8 mouse cellular contexts compared by ENCODE assay signal in the genomic region with DNA sequence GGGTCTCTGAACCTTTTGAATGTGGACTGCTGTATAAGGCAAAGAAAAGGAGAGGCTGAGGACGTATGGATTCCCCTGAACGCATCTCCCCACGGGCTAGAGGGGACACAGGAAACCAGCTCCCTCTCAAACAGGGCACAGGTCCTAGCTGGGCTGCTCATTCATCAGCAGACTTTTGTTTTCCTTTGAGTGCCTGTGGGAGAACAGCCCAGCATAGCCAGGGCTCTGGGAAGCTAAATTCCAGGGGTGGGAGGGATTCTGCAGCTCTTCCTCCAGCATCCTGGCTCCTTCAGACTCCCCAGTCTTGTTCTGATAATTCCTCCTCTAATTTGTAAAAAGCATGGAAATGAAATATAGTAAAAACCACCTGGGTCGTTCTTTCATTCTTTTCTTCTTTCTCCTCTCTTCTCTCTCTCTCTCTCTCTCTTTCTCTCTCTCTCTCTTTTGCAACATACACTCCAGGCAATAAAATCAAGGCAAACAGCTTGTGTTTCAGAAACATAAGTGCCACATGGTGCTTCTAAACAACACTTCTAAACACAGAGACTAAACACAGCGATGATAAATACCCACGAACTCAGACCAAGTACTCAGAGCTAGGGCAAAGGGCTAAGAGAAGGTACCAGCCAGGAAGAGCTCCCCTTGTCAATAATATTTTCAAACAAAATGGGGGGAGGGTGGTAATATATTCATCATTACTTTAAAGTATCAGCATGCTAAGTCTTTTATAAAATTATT.
DNase-seq lines count a peak whose midpoint lies in the region; ATAC-seq and TF ChIP-seq lines count a peak whose summit lies in the region.
"Had no signal": no experiment of that assay in that cellular context is flagged by ENCODE, and none has a peak within 500 bp of the region (broad histone marks: within the 10 kb centered on the region; RNA-seq: fewer than 3 reads in every experiment).

No protein-coding gene starts in this region.

- peaks cover 9% of the 10 kb centered on the region; the same call in 1 of the 2 replicates for H3K36me3 ChIP-seq in embryonic facial prominence, embryonic 13.5 days
- H3K36me3 ChIP-seq in hindbrain, embryonic 10.5 days, result peaks cover 12% of the 10 kb centered on the region; the same call in 1 of the 2 replicates
- no peaks in the 10 kb centered on the region for H3K36me3 ChIP-seq in lung, postnatal 0 days (ENCODE audit: insufficient read depth, low read length)

- H3K9ac ChIP-seq in embryonic facial prominence, embryonic 13.5 days, result peak overlapping the region; percentile 49
- H3K9ac ChIP-seq in lung, postnatal 0 days (replicated peaks; ENCODE audit: low read depth), result no peak overlapping the region

- TF ChIP-seq CTCF in lung, postnatal 0 days (IDR thresholded peaks at IDR 0.05), result no peak

- ATAC-seq in embryonic facial prominence, embryonic 13.5 days (ENCODE audit: insufficient number of reproducible peaks, insufficient read depth, low FRiP score, low TSS enrichment, low read depth), result peak; percentile 81; the same call in 1 of the 2 replicates
- peak; percentile 85 for ATAC-seq in lung, postnatal 0 days
- ATAC-seq in megakaryocyte-erythroid progenitor cell, adult 5-6 weeks (replicated peaks; ENCODE audit: low FRiP score, low TSS enrichment, poor library complexity, severe bottlenecking), result no peak

- peak overlapping the region; percentile 17 for H3K4me2 ChIP-seq in embryonic facial prominence, embryonic 13.5 days
- no peak overlapping the region for H3K4me2 ChIP-seq in lung, postnatal 0 days (replicated peaks; ENCODE audit: low read depth, low read length)

- H3K4me1 ChIP-seq in embryonic facial prominence, embryonic 13.5 days, result peaks cover 47% of the 10 kb centered on the region
- peaks cover 59% of the 10 kb centered on the region for H3K4me1 ChIP-seq in hindbrain, embryonic 10.5 days (replicated peaks)
- H3K4me1 ChIP-seq in lung, postnatal 0 days (ENCODE audit: insufficient read depth, low read depth, low read length), result 0 out of 2 replicates have a peak, but pooled peaks cover 3% of the 10 kb centered on the region

- WGBS in embryonic facial prominence, embryonic 13.5 days, result 6% methylated on average over 6 of the region's 6 CpGs
- WGBS in hindbrain, embryonic 10.5 days, result 13% methylated on average over 6 of the region's 6 CpGs
- 14% methylated on average over 6 of the region's 6 CpGs for WGBS in lung, postnatal 0 days

- no peaks in the 10 kb centered on the region for H3K27me3 ChIP-seq in embryonic facial prominence, embryonic 13.5 days
- no peaks in the 10 kb centered on the region for H3K27me3 ChIP-seq in hindbrain, embryonic 10.5 days (ENCODE audit: insufficient read depth, poor library complexity, severe bottlenecking)
- H3K27me3 ChIP-seq in lung, postnatal 0 days (replicated peaks; ENCODE audit: insufficient read depth, low read length), result no peaks in the 10 kb centered on the region
- H3K27me3 ChIP-seq: megakaryocyte, embryonic 14.5 days had no signal

- H3K4me3 ChIP-seq in embryonic facial prominence, embryonic 13.5 days, result no peak overlapping the region
- H3K4me3 ChIP-seq in hindbrain, embryonic 10.5 days, result no peak overlapping the region
- H3K4me3 ChIP-seq in lung, postnatal 0 days (ENCODE audit: low read depth, low read length), result no peak overlapping the region
- H3K4me3 ChIP-seq: megakaryocyte, embryonic 14.5 days had no signal

- TF ChIP-seq EP300 in lung, postnatal 0 days (IDR thresholded peaks at IDR 0.05), result no peak

- DNase-seq in adipocyte (ENCODE audit: low spot score), result peak; percentile 56
- DNase-seq in hindbrain, embryonic 10.5 days (ENCODE audit: low spot score), result peak; percentile 49
- peak; percentile 63 for DNase-seq in lung, postnatal 0 days (ENCODE audit: low spot score)
- DNase-seq in right cerebral cortex, postnatal 36 days (ENCODE audit: low spot score in 2 of 2), result no peak
- no peak for DNase-seq in adrenal gland, postnatal 14 days

- peak overlapping the region; percentile 85 for H3K27ac ChIP-seq in embryonic facial prominence, embryonic 13.5 days
- H3K27ac ChIP-seq in hindbrain, embryonic 10.5 days, result peak overlapping the region; percentile 77
- H3K27ac ChIP-seq in lung, postnatal 0 days (ENCODE audit: low read length), result no peak overlapping the region

- H3K9me3 ChIP-seq in embryonic facial prominence, embryonic 13.5 days, result no peaks in the 10 kb centered on the region
- H3K9me3 ChIP-seq in hindbrain, embryonic 10.5 days, result no peaks in the 10 kb centered on the region
- H3K9me3 ChIP-seq in lung, postnatal 0 days (ENCODE audit: low read length), result no peaks in the 10 kb centered on the region
- H3K9me3 ChIP-seq: megakaryocyte, embryonic 14.5 days had no signal

Comparison
In these comparisons a context has a peak if more than half of its experiments do, and no peak if none do; other contexts are left out.
1. DNase-seq: peak in adipocyte (single experiment), hindbrain, embryonic 10.5 days (single experiment) and lung, postnatal 0 days (single experiment); none in right cerebral cortex, postnatal 36 days (0 of 2) and adrenal gland, postnatal 14 days (single experiment).